Mouse (Mus musculus) adrenal gland, postnatal 36 days (tissue): ENCODE results near the gene Plekhd1. TPM values are rescaled to one million over a fixed set of nuclear protein-coding genes. Genes with fewer than 3 reads are reported as not detected.
A peak's percentile ranks its signal among the peaks of the same experiment; 100 is the strongest.

Experiments used
- DNase-seq, 2 experiments: peaks; one replicate each; pipeline ENCODE4 v3.0.0; 2021; ENCODE audit warnings: mixed read lengths in 1 of 2
- total RNA-seq, 2 experiments: library from RNA; stranded (reverse); gene quantifications; 2 replicates each; pipeline ENCODE4 v1.2.3; 2021

Plekhd1 gene
- total RNA-seq, 2 experiments from 2014 or later = not detected

DNA sequence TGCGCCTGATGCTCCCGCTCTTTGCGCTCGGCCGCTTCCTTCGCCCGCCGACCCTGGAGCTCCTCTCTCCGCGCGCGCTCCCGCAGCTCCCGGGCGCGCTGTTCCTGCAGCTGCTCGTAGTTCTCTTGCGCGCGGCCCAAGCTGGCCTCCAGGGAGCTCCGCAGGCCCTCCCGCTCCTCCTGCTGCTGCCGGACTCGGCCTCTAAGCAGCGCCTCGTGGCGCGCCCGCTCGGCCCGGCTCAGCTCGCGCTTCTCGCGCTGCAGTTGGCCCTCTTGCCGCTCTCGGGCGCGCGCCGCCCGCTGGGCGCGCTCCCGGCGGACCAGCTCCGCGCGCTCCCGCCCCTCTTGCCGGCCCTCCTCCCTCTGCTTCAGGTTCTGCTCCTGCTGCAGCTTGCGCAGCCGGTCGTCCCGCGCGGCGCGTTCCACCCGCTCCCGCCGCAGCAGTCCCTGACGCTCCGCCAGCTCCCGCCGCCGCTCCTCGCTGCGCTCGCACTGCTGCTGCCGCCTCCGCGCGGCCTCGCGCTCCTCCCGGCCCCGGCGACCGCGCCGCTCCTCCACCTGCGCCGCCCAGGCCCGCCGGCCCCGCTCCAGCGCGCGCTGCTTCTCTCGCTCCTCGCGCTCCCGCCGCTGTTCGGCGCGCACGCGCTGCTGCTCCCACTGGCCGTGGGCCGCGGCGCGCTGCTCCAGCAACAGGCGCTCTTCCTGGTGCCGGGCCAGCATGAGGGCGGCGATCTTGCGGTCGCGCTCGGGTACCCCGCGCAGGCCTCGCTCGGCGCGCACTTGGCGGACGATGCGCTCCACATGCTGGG is 65.6 kb downstream of the Plekhd1 start:
- DNase-seq = peak; percentile 82 to 83

- peak; percentile 20 to 30 for DNase-seq
These were observed 66.4 kb downstream of the Plekhd1 start for GRCm38 (mm10) chr12:80758559-80759386.

GRCm38 (mm10) chr12:80759387-80759712 is 67.0 kb downstream of the Plekhd1 start:
- DNase-seq = no peak

GRCm38 (mm10) chr12:80759713-80760395 is 67.5 kb downstream of the Plekhd1 start:
- DNase-seq = no peak

- peak; percentile 78 to 82 for DNase-seq
These were observed 68.0 kb downstream of the Plekhd1 start, which contains the start of gene Ccdc177 for GRCm38 (mm10) chr12:80760396-80760801. Ccdc177 (minus strand) TSS chr12:80760687.

- no peak for DNase-seq
These were observed 70.6 kb downstream of the Plekhd1 start for GRCm38 (mm10) chr12:80762982-80763381.

DNA sequence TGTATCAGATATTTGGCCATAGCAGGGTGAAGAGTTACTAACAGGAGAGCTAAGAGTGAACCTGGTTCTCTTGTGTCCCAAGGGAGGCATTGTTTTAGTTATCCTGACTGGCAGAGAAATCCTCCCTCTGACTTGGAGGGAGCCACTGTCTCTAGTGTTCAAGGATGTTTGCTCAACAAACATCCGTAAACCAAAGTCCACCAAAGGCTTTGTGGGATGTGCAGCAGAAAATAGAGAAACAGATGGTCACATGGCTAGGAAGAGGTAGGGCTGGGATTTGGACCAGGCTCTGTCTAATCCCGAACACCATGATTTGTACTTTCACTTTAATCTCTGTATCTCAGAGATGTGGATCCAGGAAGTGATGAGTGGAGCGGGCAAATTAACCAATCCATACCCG is 71.7 kb downstream of the Plekhd1 start:
- DNase-seq = no peak

GRCm38 (mm10) chr12:80769697-80770096 is 77.3 kb downstream of the Plekhd1 start:
- DNase-seq = peak; percentile 81 to 85

Other genes with a start within 250 kb of the Plekhd1 start
- gene Exd2, start 229.5 kb upstream of the Plekhd1 start, total RNA-seq = 10 to 100 TPM; 18.6 to 20.2 TPM
- 1 to 10 TPM; 7.1 to 8.8 TPM for gene Galnt16, start 174.3 kb upstream of the Plekhd1 start, total RNA-seq
- 10 to 100 TPM; 41.8 to 57.6 TPM for gene Slc39a9, start 48.7 kb upstream of the Plekhd1 start, total RNA-seq
- gene Erh, start 48.2 kb upstream of the Plekhd1 start, total RNA-seq = 10 to 100 TPM; 47.4 to 56.1 TPM
- not detected for gene Ccdc177, start 68.1 kb downstream of the Plekhd1 start, total RNA-seq
- 10 to 100 TPM; 53.9 to 59.4 TPM for gene Susd6, start 97.9 kb downstream of the Plekhd1 start, total RNA-seq